Mouse (Mus musculus) gastrocnemius, postnatal 14 days (tissue): Measurements from ENCODE around the gene Cadps2. TPM values are rescaled to one million over a fixed set of nuclear protein-coding genes. Genes with fewer than 3 reads are reported as not detected.

Experiments
- DNase-seq: peaks from one replicate; pipeline ENCODE4 v3.0.0; 2021; ENCODE audit warnings: mixed read lengths
- intact Hi-C: fragments of 180-260 bp; cut with DNase I; formaldehyde crosslinking; loops from one replicate; pipeline ENCODE4 v1.15.1; 2025; ENCODE audit warnings: low total_unique reads
- total RNA-seq, 2 experiments: library from RNA; stranded (reverse); gene quantifications; 2 replicates each; pipeline ENCODE4 v1.2.3; 2021

The Cadps2 gene
- total RNA-seq, 2 experiments from 2014 or later: 0.51 to 0.74 TPM

GRCm38 (mm10) chr6:23280811-23281513, 558.3 kb downstream of the Cadps2 start:
- DNase-seq: no peak
- intact Hi-C loops: no loop called here

GRCm38 (mm10) chr6:23273483-23273882, 565.7 kb downstream of the Cadps2 start:
- intact Hi-C loops: no loop called here
- no peak for DNase-seq

- intact Hi-C loops: no loop called here
- DNase-seq: no peak
These were observed 566.2 kb downstream of the Cadps2 start for GRCm38 (mm10) chr6:23272979-23273378.

DNA sequence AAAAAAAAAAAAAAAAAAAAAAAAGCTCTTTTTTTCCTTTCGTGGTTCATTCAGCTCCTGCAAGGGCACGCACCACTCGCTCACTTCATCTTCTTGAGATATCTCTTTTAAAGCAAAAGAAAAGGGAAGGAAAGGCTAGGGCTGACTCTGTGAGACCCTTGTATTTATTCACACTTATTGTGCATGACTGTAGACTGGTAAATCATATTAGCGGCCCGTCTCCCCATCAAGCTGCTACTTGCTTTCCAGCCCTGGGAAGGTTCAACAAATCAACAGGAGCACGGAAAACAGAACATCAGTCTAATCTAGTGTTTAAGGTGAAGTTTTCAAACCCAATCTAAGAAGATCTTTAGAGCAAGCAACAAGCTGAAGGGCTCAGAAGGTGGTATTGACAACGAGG, 566.7 kb downstream of the Cadps2 start:
- intact Hi-C loops: no loop called here
- no peak for DNase-seq

DNA sequence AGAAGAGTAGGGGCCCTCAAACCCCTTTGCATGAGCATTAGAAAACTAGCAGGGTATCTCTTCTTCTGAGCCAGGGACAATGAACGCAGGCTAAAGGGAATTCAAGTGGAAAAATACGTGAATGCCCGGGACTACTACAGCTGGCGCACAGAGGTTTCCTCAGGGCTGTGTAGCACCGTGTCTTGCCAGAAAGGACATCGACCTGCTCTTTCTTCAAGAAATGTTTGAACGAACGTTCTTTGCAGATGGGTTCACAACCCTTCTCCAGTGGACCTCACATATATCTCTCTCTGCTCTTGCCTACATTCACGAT, 578.5 kb downstream of the Cadps2 start:
- intact Hi-C loops: no loop called here
- DNase-seq: no peak

GRCm38 (mm10) chr6:23260016-23260737, 579.0 kb downstream of the Cadps2 start:
- intact Hi-C loops: no loop called here
- no peak for DNase-seq

DNA sequence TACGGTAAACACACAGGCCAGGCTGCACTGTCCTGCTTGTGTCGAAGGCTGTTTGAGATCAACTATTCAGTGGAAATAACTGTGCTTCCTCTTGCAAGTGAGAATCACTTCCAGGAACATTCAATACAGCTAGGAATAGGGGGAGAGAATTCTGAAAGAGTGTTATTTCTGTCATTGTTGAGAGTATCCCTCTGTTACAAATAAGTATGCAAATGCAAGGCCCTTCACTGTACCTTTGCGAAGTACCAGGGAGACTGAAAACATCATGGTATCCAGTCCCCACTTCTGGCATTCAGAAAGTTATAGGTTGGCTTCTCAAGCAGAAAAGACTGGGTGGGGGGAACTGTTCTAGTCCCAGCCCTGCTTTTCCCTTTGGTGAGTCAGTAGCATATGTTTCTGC, 581.2 kb downstream of the Cadps2 start:
- intact Hi-C loops: no loop called here
- no peak for DNase-seq

DNA sequence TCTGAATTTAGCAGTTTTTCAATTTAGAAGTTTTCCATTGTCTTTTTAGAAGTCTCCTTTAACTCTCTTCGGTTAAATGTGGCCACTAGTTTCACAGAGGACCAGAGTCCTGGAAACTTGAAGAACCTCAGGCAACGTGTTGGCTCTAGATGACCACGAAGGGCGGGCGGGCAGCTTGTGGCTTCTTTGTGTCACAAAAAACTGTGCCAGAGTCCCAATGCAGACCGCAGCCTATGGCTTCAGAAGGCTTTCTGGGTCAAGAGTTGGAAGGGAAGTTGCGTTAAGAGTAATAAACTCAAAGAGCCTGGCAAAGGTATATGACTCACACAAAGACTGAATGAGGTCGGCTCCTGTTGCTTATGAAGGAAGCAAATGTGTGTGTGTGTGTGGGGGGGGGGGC, 584.1 kb downstream of the Cadps2 start:
- DNase-seq: no peak
- intact Hi-C loops: no loop called here

- intact Hi-C loops: no loop called here
These were observed 584.6 kb downstream of the Cadps2 start for GRCm38 (mm10) chr6:23254644-23255043.

DNA sequence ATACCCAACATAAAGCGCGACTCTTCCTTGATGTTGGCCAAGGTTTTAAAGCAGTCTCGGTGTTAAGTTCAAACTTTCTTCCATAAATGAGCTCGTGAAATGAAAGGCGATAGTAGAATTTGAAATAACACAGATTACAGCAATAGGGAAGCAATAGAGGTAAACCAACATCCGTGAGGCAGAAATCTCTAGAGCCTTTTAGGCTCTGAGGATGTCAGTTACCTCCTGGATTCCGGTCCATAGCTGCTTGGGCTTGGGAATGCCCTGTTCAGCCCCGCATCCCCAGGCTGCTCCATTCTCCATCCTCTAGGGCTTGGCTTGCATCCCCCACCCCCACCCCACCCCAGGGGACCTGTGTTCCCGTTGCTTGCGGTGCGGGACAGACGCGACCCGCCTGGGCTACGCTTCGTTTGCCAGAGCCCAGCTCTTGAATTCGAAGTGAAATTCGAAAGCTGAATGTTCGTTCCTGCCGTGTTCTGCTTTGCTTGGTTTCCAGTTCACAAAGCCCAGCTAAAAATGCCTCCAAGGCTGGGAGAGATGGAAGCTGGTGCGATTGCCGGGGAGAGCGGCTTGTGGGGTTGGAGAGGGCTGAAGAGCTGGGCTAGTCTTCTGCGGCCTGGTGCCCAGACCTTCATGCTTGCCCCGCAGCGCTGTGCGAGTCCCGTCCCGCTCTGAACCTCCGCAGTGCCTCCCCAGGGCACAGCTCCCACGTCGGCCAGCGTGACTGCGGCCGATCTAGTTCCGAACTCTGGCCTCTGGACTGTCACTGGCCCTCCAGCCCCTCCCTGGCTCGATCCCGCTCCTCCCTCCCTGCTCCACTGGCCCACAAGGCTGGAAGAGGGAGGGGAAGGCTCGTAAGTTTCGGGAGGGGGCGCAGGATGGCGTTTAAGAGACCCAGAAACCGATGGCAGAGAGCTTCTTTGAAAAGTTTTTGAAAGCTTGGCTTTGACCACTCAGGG, 585.6 kb downstream of the Cadps2 start:
- DNase-seq: no peak
- intact Hi-C loops: no loop called here

More at GRCm38 (mm10) chr6:23254644-23255043, 584.6 kb downstream of the Cadps2 start:
- no peak for DNase-seq

DNA sequence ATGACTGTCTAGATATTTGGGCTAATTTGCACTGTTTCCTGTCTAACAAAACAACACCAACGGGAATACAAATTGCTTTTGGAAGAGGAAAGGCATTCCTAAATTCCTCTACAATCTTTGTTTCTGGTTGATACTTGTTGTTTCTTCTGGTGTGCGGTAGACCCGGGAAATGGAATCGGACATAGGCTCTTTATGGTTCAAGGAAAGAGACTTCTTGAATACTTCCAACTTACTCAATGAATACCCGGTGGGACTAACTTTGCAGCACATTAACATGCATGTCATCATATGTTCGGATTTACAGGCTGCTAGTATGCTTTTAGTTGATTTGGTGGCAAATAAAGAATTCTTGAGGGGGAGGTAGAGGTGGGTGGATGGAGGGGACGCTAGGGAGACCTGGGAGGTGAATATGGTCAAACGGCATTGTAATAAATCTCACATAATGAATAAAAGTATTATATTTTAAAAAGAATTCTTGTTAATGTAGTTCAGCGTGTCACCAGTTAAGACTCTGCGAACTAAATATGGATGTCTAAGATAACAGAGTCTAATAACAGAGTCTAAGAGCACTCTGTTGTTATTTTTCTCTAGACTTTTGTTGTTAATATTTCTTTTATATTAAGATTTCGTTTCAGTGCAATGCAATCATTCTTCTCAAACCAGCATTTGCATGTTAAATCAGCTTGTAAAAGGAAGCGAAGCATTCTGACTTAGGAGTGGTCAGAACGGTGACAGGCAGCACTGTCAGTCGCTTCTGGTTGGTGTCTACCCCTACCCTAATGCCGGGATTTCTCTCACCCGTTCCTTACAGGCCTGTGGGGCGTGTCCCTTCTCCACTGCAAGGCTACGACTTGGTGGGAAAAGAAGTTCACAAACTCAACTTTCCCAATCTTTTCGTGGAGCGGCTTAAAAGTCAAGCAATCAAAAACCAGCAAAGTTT, 586.8 kb downstream of the Cadps2 start:
- intact Hi-C loops: no loop called here
- DNase-seq: no peak

- intact Hi-C loops: no loop called here
- no peak for DNase-seq
These were observed 587.8 kb downstream of the Cadps2 start for GRCm38 (mm10) chr6:23251431-23251830.

DNA sequence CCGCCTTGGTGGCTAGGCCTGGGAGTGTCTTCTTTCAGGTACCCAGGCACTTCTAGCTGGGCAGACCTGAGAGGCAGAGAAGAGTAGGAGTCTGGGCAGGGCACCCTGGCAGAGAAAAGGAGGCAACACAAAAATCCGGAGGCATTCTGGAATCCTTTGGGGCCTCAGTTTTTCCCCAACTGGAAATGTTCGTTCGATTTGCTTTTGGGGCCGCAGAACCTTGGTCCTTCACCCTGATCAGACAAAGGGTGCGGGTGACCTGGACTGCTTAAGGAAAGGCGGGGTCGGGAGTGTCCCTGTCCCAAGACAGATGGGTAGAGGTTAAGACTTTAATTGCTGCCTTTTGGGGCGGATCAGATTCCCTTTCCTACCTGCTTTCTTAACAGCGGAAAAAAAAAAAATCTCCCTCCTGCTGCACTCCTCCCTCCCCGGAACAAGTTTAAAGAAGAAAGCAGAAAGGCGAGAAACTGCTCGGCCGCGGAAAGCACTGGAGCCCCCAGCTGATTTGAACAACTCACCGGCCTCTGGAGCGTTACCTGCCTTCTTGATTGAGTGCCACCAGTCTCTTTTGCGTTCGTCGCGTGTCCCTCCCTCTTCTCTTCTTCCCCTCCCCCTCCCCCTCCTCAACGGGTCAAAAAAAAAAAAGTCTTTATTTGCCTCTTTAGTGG, 588.8 kb downstream of the Cadps2 start:
- no peak for DNase-seq
- intact Hi-C loops: no loop called here

DNA sequence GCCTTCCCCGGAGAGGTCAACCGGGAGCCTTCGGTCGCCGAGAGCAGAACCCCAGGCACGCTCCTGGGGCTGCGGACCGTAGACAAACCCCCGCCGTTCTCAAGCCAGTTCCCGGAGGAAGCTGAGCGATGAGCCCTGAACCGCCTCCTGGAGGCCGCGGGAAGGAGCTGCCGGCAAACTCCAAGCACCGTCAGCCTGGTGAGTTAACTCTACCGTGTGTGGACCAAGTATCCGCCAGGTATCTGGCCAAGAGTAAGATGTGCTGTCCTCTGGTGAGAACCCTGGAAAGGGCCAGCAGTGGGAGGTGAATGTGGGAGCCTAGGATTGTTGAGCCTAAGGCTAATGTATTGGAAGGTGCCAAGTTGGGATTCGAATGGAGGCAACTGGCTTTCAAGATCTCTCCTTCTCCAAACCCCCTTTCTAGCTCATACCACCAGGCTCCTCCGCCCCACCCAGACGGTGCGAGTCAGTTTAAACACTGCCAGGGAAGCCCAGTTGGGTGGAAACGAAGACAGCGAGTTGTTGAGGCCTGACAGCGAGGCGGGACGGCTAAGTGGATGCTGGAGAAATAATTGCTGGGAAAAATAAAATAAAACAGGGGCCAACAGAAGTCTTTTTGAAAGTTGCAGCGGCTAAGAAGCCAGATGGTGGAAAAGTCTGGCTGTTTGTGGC, 589.5 kb downstream of the Cadps2 start:
- intact Hi-C loops: no loop called here

GRCm38 (mm10) chr6:23249053-23249401, 590.2 kb downstream of the Cadps2 start:
- no peak for DNase-seq
- intact Hi-C loops: no loop called here

More for the DNA sequence above, 589.5 kb downstream of the Cadps2 start:
- no peak for DNase-seq

- no peak for DNase-seq
- intact Hi-C loops: no loop called here
These were observed 590.7 kb downstream of the Cadps2 start, which contains the start of gene Fezf1 for GRCm38 (mm10) chr6:23248313-23249052. TSS of gene Fezf1 (minus strand) at chr6:23248362.

DNA sequence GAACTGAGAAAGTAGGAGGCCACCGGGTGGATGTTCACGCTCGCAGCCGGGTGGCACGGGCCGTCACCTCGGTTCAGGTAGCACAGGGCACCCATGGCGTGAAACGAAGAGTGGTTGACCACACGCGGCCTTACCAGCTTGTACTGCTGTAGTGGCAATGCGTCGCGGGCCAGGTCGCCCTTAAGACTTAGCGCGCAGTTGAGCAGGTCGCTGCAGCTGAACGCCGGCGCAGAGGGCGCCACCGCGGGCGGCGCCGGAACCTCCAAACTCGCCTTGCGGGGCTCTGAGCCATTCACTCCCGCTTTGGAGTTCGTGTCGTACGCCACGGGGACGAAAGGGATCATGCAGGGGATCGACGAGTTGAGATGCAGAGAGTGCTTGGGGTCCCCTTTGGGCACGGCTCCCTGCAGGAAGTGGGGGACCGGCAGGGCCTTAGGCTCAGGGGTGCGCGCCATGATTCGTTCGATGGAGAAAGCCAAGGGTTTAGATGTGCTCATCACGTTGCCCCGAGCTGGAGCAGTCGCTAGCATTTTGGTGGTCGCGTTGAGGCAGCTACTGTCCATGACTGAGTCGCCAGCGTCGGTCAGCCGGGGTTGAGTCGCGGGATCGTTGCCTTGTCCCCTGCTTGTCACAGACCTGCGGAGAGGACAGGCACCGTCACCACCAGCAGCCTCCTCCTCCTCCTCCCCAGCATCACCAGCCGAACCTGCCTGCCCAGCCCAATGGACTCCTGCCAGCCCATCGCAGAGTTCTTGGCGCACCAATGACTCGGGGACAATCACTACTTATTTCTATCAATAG, 591.5 kb downstream of the Cadps2 start:
- no peak for DNase-seq

More for the DNA sequence above, 591.5 kb downstream of the Cadps2 start:
- intact Hi-C loops: no loop called here
